Mouse (Mus musculus) heart, embryonic 16.5 days (tissue): ENCODE measurements around the gene Gm20388. TPM values are rescaled to one million over a fixed set of nuclear protein-coding genes. Genes with fewer than 3 reads are reported as not detected.

ENCODE experiments used
- ATAC-seq: fragments of 200-750 bp; cut with Nextera tagmentation; replicated peaks from 2 replicates; pipeline ENCODE4 v1.8.0; 2017; ENCODE audit warnings: moderate number of reproducible peaks; ENCODE audit not compliant: insufficient read depth, low FRiP score; ENCODE audit errors: extremely low read depth
- H3K27ac ChIP-seq: fragments of 300-500 bp; sonication (generic); 2 replicates; pipeline ENCODE4 v1.5.1; 2014; ENCODE audit warnings: mild to moderate bottlenecking, low read length, control low read depth, moderate library complexity
- H3K27me3 ChIP-seq: fragments of 300-500 bp; sonication (generic); 2 replicates; pipeline ENCODE4 v1.6.1; 2014; ENCODE audit warnings: low read length, mixed read lengths; ENCODE audit not compliant: control insufficient read depth, insufficient read depth
- H3K36me3 ChIP-seq: fragments of 300-500 bp; sonication (generic); 2 replicates; pipeline ENCODE4 v1.6.1; 2014; ENCODE audit not compliant: control insufficient read depth, insufficient read depth
- H3K4me1 ChIP-seq: fragments of 300-500 bp; sonication (generic); 2 replicates; pipeline ENCODE4 v1.6.1; 2014; ENCODE audit warnings: low read length, mixed read lengths; ENCODE audit not compliant: control insufficient read depth, insufficient read depth
- H3K4me2 ChIP-seq: fragments of 300-500 bp; sonication (generic); 2 replicates; pipeline ENCODE4 v1.6.1; 2014; ENCODE audit warnings: low read depth, mild to moderate bottlenecking, control low read depth, low read length
- H3K4me3 ChIP-seq: fragments of 300-500 bp; sonication (generic); 2 replicates; pipeline ENCODE4 v1.5.1; 2014; ENCODE audit warnings: mild to moderate bottlenecking, control low read depth, low read length
- H3K9ac ChIP-seq: fragments of 300-500 bp; sonication (generic); 2 replicates; pipeline ENCODE4 v1.6.1; 2014; ENCODE audit warnings: low read length, control low read depth
- H3K9me3 ChIP-seq: fragments of 300-500 bp; sonication (generic); replicated peaks from 2 replicates; pipeline ENCODE4 v1.6.1; 2016; ENCODE audit warnings: low read length; ENCODE audit not compliant: control insufficient read depth
- WGBS: fragments of 180-500 bp; shearing (Covaris S2); extraction: QIAGEN DNeasy Blood & Tissue Kit; methylation state at CpG from one replicate; pipeline ENCODE4 v1.1.7; 2014; 5-methylcytosine and 5-hydroxymethylcytosine counted together
- polyA plus RNA-seq: library from polyadenylated mRNA; unstranded; fragments of >200 nt; fragmentation: Nextera tagmentation; extraction: Ambion mirVana; gene quantifications from 2 replicates; pipeline ENCODE4 v1.2.1, GENCODE M21; 2015

Gm20388 gene
- polyA plus RNA-seq, 1 experiment from 2014 or later, result 4.5 TPM

GRCm38 (mm10) chr8:123684806-123685205, 3774.2 kb downstream of the Gm20388 start:
- ATAC-seq, result no peak
- Histone ChIP-seq H3K4me3 (no peak overlapping the region), H3K4me2 (no peak overlapping the region), H3K27me3 (no peaks in the 10 kb centered on the region), H3K4me1 (peaks cover 2% of the 10 kb centered on the region; the same call in 1 of the 2 replicates), H3K27ac (no peak overlapping the region), H3K9ac (no peak overlapping the region), H3K9me3 (no peaks in the 10 kb centered on the region), H3K36me3 (no peaks in the 10 kb centered on the region)
- 83% methylated on average over 7 of the region's 7 CpGs for WGBS

- 74% methylated on average over 4 of the region's 4 CpGs for WGBS
- no peaks in the 10 kb centered on the region for H3K9me3 ChIP-seq
- H3K4me3 ChIP-seq, result no peak overlapping the region
- no peak overlapping the region for H3K9ac ChIP-seq
- H3K27me3 ChIP-seq, result no peaks in the 10 kb centered on the region
- H3K4me2 ChIP-seq, result no peak overlapping the region
- no peak for ATAC-seq
- H3K27ac ChIP-seq, result no peak overlapping the region
- H3K4me1 ChIP-seq, result peaks cover 2% of the 10 kb centered on the region; the same call in 1 of the 2 replicates
- H3K36me3 ChIP-seq, result no peaks in the 10 kb centered on the region
Observed at GRCm38 (mm10) chr8:123685477-123685876, 3774.8 kb downstream of the Gm20388 start.

- Histone ChIP-seq H3K36me3 (no peaks in the 10 kb centered on the region), H3K27ac (no peak overlapping the region), H3K4me3 (no peak overlapping the region), H3K4me2 (no peak overlapping the region), H3K27me3 (no peaks in the 10 kb centered on the region), H3K9me3 (no peaks in the 10 kb centered on the region), H3K4me1 (no peaks in the 10 kb centered on the region), H3K9ac (no peak overlapping the region)
- WGBS, result 48% methylated on average over 4 of the region's 4 CpGs
- no peak for ATAC-seq
Observed at GRCm38 (mm10) chr8:123687826-123688225, 3777.2 kb downstream of the Gm20388 start.

- Histone ChIP-seq H3K27ac (no peak overlapping the region), H3K4me3 (no peak overlapping the region), H3K27me3 (no peaks in the 10 kb centered on the region), H3K9me3 (no peaks in the 10 kb centered on the region), H3K9ac (no peak overlapping the region), H3K4me1 (no peaks in the 10 kb centered on the region), H3K36me3 (no peaks in the 10 kb centered on the region), H3K4me2 (no peak overlapping the region)
- no peak for ATAC-seq
- 76% methylated on average over 10 of the region's 10 CpGs for WGBS
Observed at GRCm38 (mm10) chr8:123692165-123692962, 3781.7 kb downstream of the Gm20388 start.

GRCm38 (mm10) chr8:123696167-123696566, 3785.5 kb downstream of the Gm20388 start:
- no peaks in the 10 kb centered on the region for H3K27me3 ChIP-seq
- no peak overlapping the region for H3K9ac ChIP-seq
- H3K36me3 ChIP-seq, result no peaks in the 10 kb centered on the region
- H3K4me3 ChIP-seq, result no peak overlapping the region
- WGBS, result 47% methylated on average over 9 of the region's 9 CpGs
- no peaks in the 10 kb centered on the region for H3K9me3 ChIP-seq
- no peak overlapping the region for H3K27ac ChIP-seq
- no peaks in the 10 kb centered on the region for H3K4me1 ChIP-seq
- ATAC-seq, result no peak
- no peak overlapping the region for H3K4me2 ChIP-seq

- H3K4me1 ChIP-seq, result peaks cover 9% of the 10 kb centered on the region
- H3K27me3 ChIP-seq, result no peaks in the 10 kb centered on the region
- no peak for ATAC-seq
- no peaks in the 10 kb centered on the region for H3K36me3 ChIP-seq
- H3K9me3 ChIP-seq, result no peaks in the 10 kb centered on the region
- H3K4me2 ChIP-seq, result no peak overlapping the region
- no peak overlapping the region for H3K4me3 ChIP-seq
- WGBS, result 51% methylated on average over 5 of the region's 5 CpGs
- no peak overlapping the region for H3K9ac ChIP-seq
- H3K27ac ChIP-seq, result no peak overlapping the region
Observed at GRCm38 (mm10) chr8:123697329-123697728, 3786.7 kb downstream of the Gm20388 start.

- Histone ChIP-seq H3K36me3 (no peaks in the 10 kb centered on the region), H3K4me1 (peaks cover 14% of the 10 kb centered on the region), H3K9me3 (no peaks in the 10 kb centered on the region), H3K4me3 (no peak overlapping the region), H3K27me3 (no peaks in the 10 kb centered on the region), H3K9ac (no peak overlapping the region), H3K4me2 (no peak overlapping the region), H3K27ac (no peak overlapping the region)
- ATAC-seq, result no peak
- WGBS, result 66% methylated on average over 12 of the region's 12 CpGs
Observed at GRCm38 (mm10) chr8:123700399-123701070, 3789.9 kb downstream of the Gm20388 start.

- Histone ChIP-seq H3K9me3 (no peaks in the 10 kb centered on the region), H3K4me2 (peak overlapping the region; percentile 51), H3K4me3 (0 out of 2 replicates have a peak overlapping the region, but pooled peaks have one; percentile 11), H3K9ac (0 out of 2 replicates have a peak overlapping the region, but pooled peaks have one; percentile 22), H3K36me3 (no peaks in the 10 kb centered on the region), H3K27me3 (no peaks in the 10 kb centered on the region), H3K4me1 (peaks cover 14% of the 10 kb centered on the region), H3K27ac (peak overlapping the region; percentile 71)
- peak; percentile 86 for ATAC-seq
- WGBS, result 19% methylated on average over 15 of the region's 15 CpGs
Observed at GRCm38 (mm10) chr8:123701952-123702587, 3791.4 kb downstream of the Gm20388 start.

- no peak for ATAC-seq
- H3K27ac ChIP-seq, result no peak overlapping the region
- no peaks in the 10 kb centered on the region for H3K9me3 ChIP-seq
- no peak overlapping the region for H3K4me2 ChIP-seq
- H3K9ac ChIP-seq, result no peak overlapping the region
- no peak overlapping the region for H3K4me3 ChIP-seq
- 60% methylated on average over 5 of the region's 5 CpGs for WGBS
- no peaks in the 10 kb centered on the region for H3K27me3 ChIP-seq
- H3K36me3 ChIP-seq, result no peaks in the 10 kb centered on the region
- H3K4me1 ChIP-seq, result peaks cover 14% of the 10 kb centered on the region
Observed at GRCm38 (mm10) chr8:123705376-123705775, 3794.7 kb downstream of the Gm20388 start.
